Mouse (Mus musculus) heart, postnatal 0 days (tissue): ENCODE results near the gene Ppp1r9b. TPM values are rescaled to one million over a fixed set of nuclear protein-coding genes. Genes with fewer than 3 reads are reported as not detected.

ENCODE experiments used
- ATAC-seq: fragments of 200-750 bp; cut with Nextera tagmentation; 2 replicates; pipeline ENCODE4 v1.8.0; 2017; ENCODE audit warnings: low read depth, moderate number of reproducible peaks, moderate library complexity; ENCODE audit not compliant: insufficient read depth
- DNase-seq: peaks from one replicate; pipeline ENCODE4 v3.0.0-alpha.2; 2016; ENCODE audit warnings: low spot score
- H3K27ac ChIP-seq: fragments of 300-500 bp; sonication (generic); 2 replicates; pipeline ENCODE4 v1.5.1; 2014; ENCODE audit warnings: low read depth, mild to moderate bottlenecking
- H3K27me3 ChIP-seq: fragments of 300-500 bp; sonication (generic); 2 replicates; pipeline ENCODE4 v1.6.1; 2014; ENCODE audit warnings: low read length, mixed read lengths; ENCODE audit not compliant: control insufficient read depth, insufficient read depth
- H3K36me3 ChIP-seq: fragments of 300-500 bp; sonication (generic); replicated peaks from 2 replicates; pipeline ENCODE4 v1.6.1; 2014; ENCODE audit warnings: low read length, mixed read lengths; ENCODE audit not compliant: control insufficient read depth, insufficient read depth
- H3K4me1 ChIP-seq: fragments of 300-500 bp; sonication (generic); 2 replicates; pipeline ENCODE4 v1.6.1; 2014; ENCODE audit warnings: antibody characterized with exemption; ENCODE audit not compliant: control insufficient read depth, insufficient read depth
- H3K4me2 ChIP-seq: fragments of 300-500 bp; sonication (generic); 2 replicates; pipeline ENCODE4 v1.6.1; 2014; ENCODE audit warnings: low read depth, mild to moderate bottlenecking, low read length, moderate library complexity
- H3K4me3 ChIP-seq: fragments of 300-500 bp; sonication (generic); 2 replicates; pipeline ENCODE4 v1.5.1; 2014; ENCODE audit warnings: low read depth, low read length
- H3K9ac ChIP-seq: fragments of 300-500 bp; sonication (generic); replicated peaks from 2 replicates; pipeline ENCODE4 v1.6.1; 2014; ENCODE audit warnings: low read depth, low read length, mixed read lengths
- H3K9me3 ChIP-seq: fragments of 300-500 bp; sonication (generic); replicated peaks from 2 replicates; pipeline ENCODE4 v1.6.1; 2016; ENCODE audit warnings: low read length; ENCODE audit not compliant: control insufficient read depth
- CTCF ChIP-seq: IDR thresholded peaks from 2 replicates; pipeline ENCODE4 v1.5.1; 2016; ENCODE audit warnings: antibody characterized with exemption, control low read depth, low read depth
- EP300 ChIP-seq: IDR thresholded peaks from 2 replicates; pipeline ENCODE4 v1.6.1; 2016; ENCODE audit warnings: antibody characterized with exemption, low read depth
- WGBS: fragments of 180-500 bp; shearing (Covaris S2); extraction: QIAGEN DNeasy Blood & Tissue Kit; methylation state at CpG from one replicate; pipeline ENCODE4 v1.1.7; 2014; 5-methylcytosine and 5-hydroxymethylcytosine counted together
- polyA plus RNA-seq: library from polyadenylated mRNA; unstranded; fragments of >200 nt; fragmentation: Nextera tagmentation; extraction: Ambion mirVana; gene quantifications from 2 replicates; pipeline ENCODE4 v1.2.1, GENCODE M21; 2015
- total RNA-seq: library from RNA; depleted of rRNA; stranded (reverse); fragments of >200 nt; gene quantifications from 2 replicates; pipeline ENCODE4 v1.2.3, GENCODE M21; 2014; ENCODE audit warnings: low replicate concordance

Ppp1r9b gene
- total and polyA plus RNA-seq, 2 experiments from 2014 or later, result 4.7 to 27.6 TPM

- H3K4me1 ChIP-seq, result peaks cover 32% of the 10 kb centered on the region
- peak overlapping the region; percentile 47; the same call in 1 of the 2 replicates for H3K27ac ChIP-seq
- ATAC-seq, result no peak
- H3K4me2 ChIP-seq, result no peak overlapping the region
- no peak overlapping the region for H3K9ac ChIP-seq
- H3K36me3 ChIP-seq, result peaks cover 62% of the 10 kb centered on the region
- WGBS, result 60% methylated on average over 16 of the region's 16 CpGs
- no peak overlapping the region for H3K4me3 ChIP-seq
- DNase-seq, result no peak
- H3K9me3 ChIP-seq, result no peaks in the 10 kb centered on the region
- TF ChIP-seq EP300, result no peak
- no peak for TF ChIP-seq CTCF
- H3K27me3 ChIP-seq, result no peaks in the 10 kb centered on the region
Measured at GRCm38 (mm10) chr11:94998041-94998531, 7.3 kb downstream of the Ppp1r9b start.

DNA sequence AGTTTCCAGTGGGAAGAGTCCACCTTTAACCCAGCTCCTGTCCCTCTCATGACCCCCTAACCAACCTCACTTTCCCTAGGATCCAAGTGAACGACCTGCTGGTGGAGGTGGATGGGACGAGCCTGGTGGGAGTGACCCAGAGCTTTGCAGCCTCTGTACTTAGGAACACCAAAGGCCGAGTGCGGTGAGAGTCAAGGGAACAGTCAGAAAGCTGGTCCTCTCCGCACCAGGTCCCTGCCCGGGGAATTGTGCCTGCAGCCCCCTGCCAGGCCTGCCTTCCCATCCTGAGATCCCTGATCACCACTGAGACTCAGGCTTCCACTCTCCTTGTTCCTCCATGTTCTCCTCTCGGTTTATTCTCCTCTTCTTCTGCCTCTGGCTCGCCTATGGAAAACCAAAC lies 9.3 kb downstream of the Ppp1r9b start:
- ATAC-seq (no peak), DNase-seq (no peak)
- H3K4me2 ChIP-seq, result no peak overlapping the region
- no peaks in the 10 kb centered on the region for H3K27me3 ChIP-seq
- H3K4me1 ChIP-seq, result peaks cover 12% of the 10 kb centered on the region
- H3K36me3 ChIP-seq, result peaks cover 71% of the 10 kb centered on the region
- H3K4me3 ChIP-seq, result no peak overlapping the region
- H3K9me3 ChIP-seq, result no peaks in the 10 kb centered on the region
- TF ChIP-seq EP300, result no peak
- no peak for TF ChIP-seq CTCF
- WGBS, result 63% methylated on average over 8 of the region's 8 CpGs
- H3K27ac ChIP-seq, result peak overlapping the region; percentile 21; the same call in 1 of the 2 replicates
- no peak overlapping the region for H3K9ac ChIP-seq

DNA sequence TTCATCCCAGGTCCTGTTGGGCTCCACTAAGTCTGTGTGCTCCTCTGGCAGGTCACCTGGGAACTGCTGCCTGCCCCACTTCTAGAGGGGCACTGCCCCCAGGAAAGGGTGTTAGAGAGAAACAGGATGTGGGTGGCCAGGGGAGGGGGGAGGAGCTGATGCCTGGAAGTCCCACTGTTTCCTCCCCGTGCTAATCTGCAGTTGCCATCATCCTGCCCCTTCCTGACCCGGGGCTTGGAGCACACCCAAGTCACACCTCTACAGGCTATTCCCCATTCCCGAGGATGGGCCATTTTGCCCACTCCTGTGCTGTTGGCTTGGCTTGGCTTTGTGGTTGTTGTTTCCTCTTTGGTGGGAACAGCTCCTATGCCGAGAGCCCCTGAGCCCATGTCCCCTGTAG lies 9.7 kb downstream of the Ppp1r9b start:
- WGBS, result 23% methylated on average over 4 of the region's 4 CpGs
- Histone ChIP-seq H3K4me3 (no peak overlapping the region), H3K36me3 (peaks cover 75% of the 10 kb centered on the region), H3K27ac (peak overlapping the region; percentile 21; the same call in 1 of the 2 replicates), H3K4me1 (peaks cover 9% of the 10 kb centered on the region), H3K9ac (no peak overlapping the region), H3K4me2 (no peak overlapping the region), H3K9me3 (no peaks in the 10 kb centered on the region), H3K27me3 (no peaks in the 10 kb centered on the region)
- TF ChIP-seq EP300 (no peak), CTCF (no peak)
- no peak for ATAC-seq
- DNase-seq, result no peak

GRCm38 (mm10) chr11:95001058-95001457 lies 10.2 kb downstream of the Ppp1r9b start:
- H3K27me3 ChIP-seq, result no peaks in the 10 kb centered on the region
- H3K9me3 ChIP-seq, result no peaks in the 10 kb centered on the region
- TF ChIP-seq EP300 (no peak), CTCF (peak; percentile 84)
- 5% methylated on average over 8 of the region's 8 CpGs for WGBS
- no peak overlapping the region for H3K9ac ChIP-seq
- peaks cover 77% of the 10 kb centered on the region for H3K36me3 ChIP-seq
- DNase-seq, result peak; percentile 67
- H3K27ac ChIP-seq, result peak overlapping the region; percentile 21; the same call in 1 of the 2 replicates
- peak; percentile 27; the same call in 1 of the 2 replicates for ATAC-seq
- no peak overlapping the region for H3K4me3 ChIP-seq
- H3K4me2 ChIP-seq, result no peak overlapping the region
- H3K4me1 ChIP-seq, result peaks cover 9% of the 10 kb centered on the region

DNA sequence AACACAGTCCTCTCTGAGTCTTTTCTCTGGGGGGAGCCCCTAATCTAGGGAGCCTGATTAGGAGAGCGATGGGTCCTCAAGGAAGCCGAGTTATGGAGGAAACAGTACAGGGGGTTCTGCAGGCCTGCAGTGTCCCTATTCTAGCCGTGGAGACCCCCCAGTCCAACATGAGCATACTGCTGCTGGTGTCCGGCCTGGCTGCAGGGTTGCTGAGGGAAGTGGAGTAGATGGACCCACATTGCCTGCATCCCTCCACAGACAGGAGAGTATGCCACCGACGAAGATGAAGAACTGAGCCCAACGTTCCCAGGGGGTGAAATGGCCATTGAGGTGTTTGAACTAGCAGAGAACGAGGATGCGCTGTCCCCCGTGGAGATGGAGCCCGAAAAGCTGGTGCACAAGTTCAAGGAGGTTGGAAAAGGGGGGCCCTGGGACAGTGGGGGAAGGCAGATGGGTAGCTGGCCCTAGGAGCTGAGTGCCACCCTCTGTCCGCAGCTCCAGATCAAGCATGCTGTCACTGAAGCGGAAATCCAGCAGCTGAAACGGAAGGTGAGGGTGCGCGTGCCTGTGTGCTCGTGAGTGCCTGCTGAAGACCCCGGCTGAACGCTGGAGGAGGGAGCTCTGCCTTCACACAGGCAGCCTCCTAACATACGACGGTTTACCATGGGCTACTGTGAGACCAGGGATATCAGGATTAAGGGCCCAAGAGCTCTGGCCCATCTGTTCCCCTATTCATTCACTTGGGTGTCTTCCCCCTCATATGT lies 10.9 kb downstream of the Ppp1r9b start:
- no peak overlapping the region for H3K4me3 ChIP-seq
- TF ChIP-seq CTCF, result no peak
- TF ChIP-seq EP300, result no peak
- ATAC-seq (no peak), DNase-seq (no peak)
- peaks cover 16% of the 10 kb centered on the region for H3K4me1 ChIP-seq
- H3K36me3 ChIP-seq, result peaks cover 69% of the 10 kb centered on the region
- H3K27ac ChIP-seq, result no peak overlapping the region
- no peak overlapping the region for H3K4me2 ChIP-seq
- H3K9me3 ChIP-seq, result no peaks in the 10 kb centered on the region
- no peak overlapping the region for H3K9ac ChIP-seq
- 81% methylated on average over 21 of the region's 21 CpGs for WGBS
- no peaks in the 10 kb centered on the region for H3K27me3 ChIP-seq
